11 mouse cellular contexts compared by ENCODE assay signal in the genomic region with DNA sequence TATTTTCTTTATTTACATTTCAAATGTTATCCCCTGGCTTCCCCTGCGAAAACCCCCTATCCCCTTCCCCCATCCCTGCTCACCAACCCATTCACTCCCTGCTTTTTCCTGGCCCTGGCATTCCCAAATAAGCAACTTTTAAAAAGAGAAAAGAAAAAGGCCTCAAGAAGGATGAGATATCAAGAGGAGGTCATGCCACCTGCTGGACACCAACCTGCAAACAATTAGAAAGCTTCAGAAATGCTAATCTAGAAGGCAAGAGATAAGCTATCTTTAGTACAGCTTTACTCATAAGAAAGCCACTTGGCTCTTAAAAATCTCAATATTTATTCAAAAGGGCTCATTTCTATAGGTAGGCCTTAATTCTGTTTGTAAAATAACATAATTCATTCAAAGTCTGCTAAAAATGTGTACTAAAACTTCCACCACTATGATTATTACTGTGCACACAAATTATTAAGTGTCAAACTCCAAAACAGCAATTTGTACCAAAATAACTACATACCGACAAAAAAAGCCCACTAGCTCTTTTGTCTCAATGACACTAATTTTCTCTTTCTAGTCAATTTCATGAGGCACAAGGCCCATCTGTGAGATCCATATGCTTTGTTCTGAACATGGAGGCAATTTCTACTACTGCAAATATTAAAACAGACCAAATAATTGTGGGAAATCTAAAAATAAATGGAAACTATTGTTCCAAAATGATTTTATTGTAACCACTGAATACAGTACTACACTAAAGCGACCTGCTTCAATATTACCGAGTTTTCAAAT. TPM values are rescaled to one million over a fixed set of nuclear protein-coding genes. Genes with fewer than 3 reads are reported as not detected.
DNase-seq lines count a peak whose midpoint lies in the region; ATAC-seq and TF ChIP-seq lines count a peak whose summit lies in the region.
"Had no signal": no experiment of that assay in that cellular context is flagged by ENCODE, and none has a peak within 500 bp of the region (broad histone marks: within the 10 kb centered on the region; RNA-seq: fewer than 3 reads in every experiment).

No protein-coding gene starts in this region.

- TF ChIP-seq POLR2A in CH12.LX (IDR thresholded peaks at IDR 0.05; ENCODE audit: low read depth, low read length), result no peak

- no peak for ATAC-seq in kidney, postnatal 0 days (replicated peaks; ENCODE audit: low FRiP score, low read depth)
- no peak for ATAC-seq in forebrain, embryonic 13.5 days
- no peak for ATAC-seq in midbrain, embryonic 16.5 days

- dilution Hi-C loops in CH12.LX (cut with MboI; ENCODE audit: extremely low pct_ligation_motif_present, extremely low pct_unique_long_range_greater_than_20kb, low sequenced_read_pairs), result no loop called here

- H3K27me3 ChIP-seq in kidney, postnatal 0 days (ENCODE audit: insufficient read depth, low read length), result no peaks in the 10 kb centered on the region
- H3K27me3 ChIP-seq in CH12.LX (replicated peaks), result no peaks in the 10 kb centered on the region
- H3K27me3 ChIP-seq in forebrain, embryonic 13.5 days, result no peaks in the 10 kb centered on the region
- no peaks in the 10 kb centered on the region for H3K27me3 ChIP-seq in midbrain, embryonic 16.5 days (ENCODE audit: control insufficient read depth, insufficient read depth, low read depth, low read length)
- H3K27me3 ChIP-seq: embryonic facial prominence, embryonic 13.5 days had no signal

- H3K79me2 ChIP-seq in CH12.LX (replicated peaks; ENCODE audit: control insufficient read depth, extremely low read depth, insufficient read depth, poor library complexity, severe bottlenecking), result 0 out of 2 replicates have a peak, but pooled peaks cover 6% of the 10 kb centered on the region

- no peak overlapping the region for H3K9ac ChIP-seq in kidney, postnatal 0 days (ENCODE audit: low read depth, low read length)
- no peak overlapping the region for H3K9ac ChIP-seq in CH12.LX (ENCODE audit: insufficient read depth, low read depth)
- peak overlapping the region; percentile 35 for H3K9ac ChIP-seq in forebrain, embryonic 13.5 days
- 0 out of 2 replicates have a peak overlapping the region, but pooled peaks have one; percentile 44 for H3K9ac ChIP-seq in midbrain, embryonic 16.5 days (ENCODE audit: low read depth, low read length)
- H3K9ac ChIP-seq: embryonic facial prominence, embryonic 13.5 days had no signal

- TF ChIP-seq EP300 in CH12.LX (IDR thresholded peaks at IDR 0.05; ENCODE audit: low read length), result no peak

- TF ChIP-seq RAD21 in CH12.LX (IDR thresholded peaks at IDR 0.05; ENCODE audit: low read depth, low read length), result peak; percentile 44

- WGBS in kidney, postnatal 0 days, result 58% methylated on average over 4 of the region's 4 CpGs
- WGBS in forebrain, embryonic 13.5 days, result 21% methylated on average over 4 of the region's 4 CpGs
- 31% methylated on average over 4 of the region's 4 CpGs for WGBS in midbrain, embryonic 16.5 days

- no peak overlapping the region for H3K27ac ChIP-seq in kidney, postnatal 0 days
- H3K27ac ChIP-seq in CH12.LX (ENCODE audit: insufficient read depth, low read depth), result no peak overlapping the region
- no peak overlapping the region for H3K27ac ChIP-seq in forebrain, embryonic 13.5 days
- no peak overlapping the region for H3K27ac ChIP-seq in midbrain, embryonic 16.5 days (ENCODE audit: low read length)
- H3K27ac ChIP-seq: embryonic facial prominence, embryonic 13.5 days had no signal

- in situ Hi-C loops in CH12.LX (cut with MboI; ENCODE audit: low pct_ligation_motif_present, low pct_unique_long_range_greater_than_20kb, low sequenced_read_pairs), result no loop called here

- H3K9me3 ChIP-seq in kidney, postnatal 0 days (replicated peaks; ENCODE audit: low read length), result no peaks in the 10 kb centered on the region
- no peaks in the 10 kb centered on the region for H3K9me3 ChIP-seq in CH12.LX (replicated peaks; ENCODE audit: low read length)
- H3K9me3 ChIP-seq in forebrain, embryonic 13.5 days (replicated peaks), result no peaks in the 10 kb centered on the region
- H3K9me3 ChIP-seq in midbrain, embryonic 16.5 days (replicated peaks; ENCODE audit: control insufficient read depth, low read length, poor library complexity, severe bottlenecking), result no peaks in the 10 kb centered on the region
- H3K9me3 ChIP-seq: embryonic facial prominence, embryonic 13.5 days; G1E had no signal

- DNase-seq in kidney, postnatal 0 days (ENCODE audit: low spot score), result no peak
- DNase-seq in kidney, postnatal 10 days, result no peak
- peak; percentile 11 for DNase-seq in CH12.LX (ENCODE audit: extremely low read depth)
- no peak for DNase-seq in adrenal gland, postnatal 36 days
- DNase-seq in adrenal gland, adult 2 months, result no peak
- DNase-seq in Muller cell, postnatal 12 days (ENCODE audit: inconsistent ontology term), result no peak
- DNase-seq: lung, postnatal 4 days had no signal

- H3K4me2 ChIP-seq in kidney, postnatal 0 days (ENCODE audit: low read length), result no peak overlapping the region
- H3K4me2 ChIP-seq in CH12.LX (ENCODE audit: insufficient read depth, low read depth, poor library complexity, severe bottlenecking), result no peak overlapping the region
- peak overlapping the region; percentile 54 for H3K4me2 ChIP-seq in forebrain, embryonic 13.5 days
- peak overlapping the region; percentile 68 for H3K4me2 ChIP-seq in midbrain, embryonic 16.5 days (ENCODE audit: low read length)

- peak; percentile 47; the same call in 1 of the 2 replicates for TF ChIP-seq CTCF in kidney, postnatal 0 days (IDR thresholded peaks at IDR 0.05; ENCODE audit: low read depth)
- TF ChIP-seq CTCF in CH12.LX (conservative IDR thresholded peaks at IDR 0.05 in 1 of 2, IDR thresholded peaks at IDR 0.05 in 1 of 2; ENCODE audit: low read depth in 2 of 2, low read length in 2 of 2), result peak in 1 of 2 experiments; percentile 62; a peak in 2 of 4 replicates

- no peak overlapping the region for H3K4me3 ChIP-seq in kidney, postnatal 0 days (replicated peaks; ENCODE audit: low read depth, low read length)
- H3K4me3 ChIP-seq in CH12.LX (replicated peaks in 1 of 3; ENCODE audit: low read depth in 2 of 3, low read length in 2 of 3, poor library complexity in 1 of 3), result no peak overlapping the region
- H3K4me3 ChIP-seq in forebrain, embryonic 13.5 days, result peak overlapping the region; percentile 34
- peak overlapping the region; percentile 32 for H3K4me3 ChIP-seq in midbrain, embryonic 16.5 days (ENCODE audit: low read depth, low read length)

- H3K4me1 ChIP-seq in kidney, postnatal 0 days (replicated peaks; ENCODE audit: insufficient read depth, low read length), result no peaks in the 10 kb centered on the region
- peaks cover 4 to 14% of the 10 kb centered on the region in 2 experiments; a peak in 3 of 4 replicates for H3K4me1 ChIP-seq in CH12.LX (ENCODE audit: control insufficient read depth in 1 of 2, insufficient read depth in 2 of 2)
- peaks cover 21% of the 10 kb centered on the region for H3K4me1 ChIP-seq in forebrain, embryonic 13.5 days
- peaks cover 19% of the 10 kb centered on the region for H3K4me1 ChIP-seq in midbrain, embryonic 16.5 days (ENCODE audit: control insufficient read depth, insufficient read depth, low read length)

- H3K36me3 ChIP-seq in kidney, postnatal 0 days (ENCODE audit: insufficient read depth, low read length), result no peaks in the 10 kb centered on the region
- H3K36me3 ChIP-seq in CH12.LX (replicated peaks in 1 of 2; ENCODE audit: control insufficient read depth in 1 of 2, insufficient read depth in 1 of 2, low read length in 1 of 2), result peaks cover 0 to 3% of the 10 kb centered on the region in 2 experiments
- 0 out of 2 replicates have a peak, but pooled peaks cover 3% of the 10 kb centered on the region for H3K36me3 ChIP-seq in forebrain, embryonic 13.5 days (ENCODE audit: poor library complexity, severe bottlenecking)
- H3K36me3 ChIP-seq in midbrain, embryonic 16.5 days (ENCODE audit: control insufficient read depth, insufficient read depth, low read length), result 0 out of 2 replicates have a peak, but pooled peaks cover 2% of the 10 kb centered on the region
- H3K36me3 ChIP-seq: embryonic facial prominence, embryonic 13.5 days; G1E had no signal

TF ChIP-seq in CH12.LX, 34 proteins besides CTCF, POLR2A, EP300 and RAD21:
- TF ChIP-seq CHD2 (IDR thresholded peaks at IDR 0.05; ENCODE audit: low read length), result no peak
- no peak for TF ChIP-seq GABPA (IDR thresholded peaks at IDR 0.05; ENCODE audit: insufficient replicate concordance, low read depth, low read length)
- TF ChIP-seq MEF2A (IDR thresholded peaks at IDR 0.05; ENCODE audit: borderline replicate concordance, low read depth, low read length), result no peak
- TF ChIP-seq MAZ (IDR thresholded peaks at IDR 0.05; ENCODE audit: low read depth, low read length), result no peak
- no peak for TF ChIP-seq IRF4 (IDR thresholded peaks at IDR 0.05; ENCODE audit: low read depth, low read length)
- TF ChIP-seq E2F4 (IDR thresholded peaks at IDR 0.05; ENCODE audit: insufficient replicate concordance, low read depth, low read length), result no peak
- TF ChIP-seq USF2 (conservative IDR thresholded peaks at IDR 0.05; ENCODE audit: low read depth, low read length), result no peak
- TF ChIP-seq RCOR1 (conservative IDR thresholded peaks at IDR 0.05; ENCODE audit: low read depth, low read length), result no peak
- TF ChIP-seq POLR2AphosphoS2 (IDR thresholded peaks at IDR 0.05; ENCODE audit: low read depth, low read length), result no peak
- peak; percentile 42 for TF ChIP-seq SMC3 (IDR thresholded peaks at IDR 0.05; ENCODE audit: low read depth, low read length)
- TF ChIP-seq USF1 (IDR thresholded peaks at IDR 0.05; ENCODE audit: low read depth, low read length), result no peak
- TF ChIP-seq SIN3A (IDR thresholded peaks at IDR 0.05; ENCODE audit: low read length), result 0 out of 2 replicates have a peak, but pooled peaks have one; percentile 28
- no peak for TF ChIP-seq MXI1 (IDR thresholded peaks at IDR 0.05; ENCODE audit: low read depth, low read length)

RNA-seq across cellular contexts. Expression of a gene that starts 1.9 kb away (rescaled TPM):
- 5.5 and 6.9 TPM in 2 replicates for polyA plus RNA-seq in kidney, postnatal 0 days (2015; fragmentation: Nextera tagmentation; extraction: Ambion mirVana)
- total RNA-seq in CH12.LX (2012; rRNA removed) (3.2 and 6.3 TPM in 2 replicates), CH12.LX (2014; rRNA removed) (3.4 and 4.0 TPM in 2 replicates)
- 2.2 and 2.3 TPM in 2 replicates for polyA plus RNA-seq in CH12.LX (2012; ENCODE audit: insufficient read length, low read depth)
- polyA plus RNA-seq in forebrain, embryonic 13.5 days (2015; fragmentation: Nextera tagmentation; extraction: Ambion mirVana), result 26.7 and 29.7 TPM in 2 replicates
- 29.8 and 34.5 TPM in 2 replicates for polyA plus RNA-seq in midbrain, embryonic 16.5 days (2015; fragmentation: Nextera tagmentation; extraction: Ambion mirVana)
- 1 to 10 TPM; 3.3 to 7.2 TPM for total RNA-seq in adrenal gland, postnatal 36 days (2021)
- 1 to 10 TPM; 3.0 to 5.7 TPM for total RNA-seq in adrenal gland, adult 2 months (2021)
- polyA plus RNA-seq in adrenal gland, adult 2 months (2012; rRNA removed), result 0.13 and 0.17 TPM in 2 replicates
- polyA plus RNA-seq: G1E had no signal

Comparison
In these comparisons a context has a peak if more than half of its experiments do, and no peak if none do; other contexts are left out.
1. H3K4me2 ChIP-seq: peak in forebrain, embryonic 13.5 days (single experiment) and midbrain, embryonic 16.5 days (single experiment); none in kidney, postnatal 0 days (single experiment) and CH12.LX (single experiment).
2. H3K4me3 ChIP-seq: peak in forebrain, embryonic 13.5 days (single experiment) and midbrain, embryonic 16.5 days (single experiment); none in kidney, postnatal 0 days (single experiment) and CH12.LX (0 of 3).
3. H3K9ac ChIP-seq: peak in forebrain, embryonic 13.5 days (single experiment) and midbrain, embryonic 16.5 days (single experiment); none in kidney, postnatal 0 days (single experiment) and CH12.LX (single experiment).